Mouse (Mus musculus) E14TG2a.4 (cell line): ENCODE measurements around the gene Gpkow.

ENCODE experiments used
- CTCF ChIP-seq: conservative IDR thresholded peaks from 2 replicates; pipeline ENCODE4 v1.5.1; 2014; ENCODE audit warnings: low read length
- POU5F1 ChIP-seq: IDR thresholded peaks from 2 replicates; pipeline ENCODE4 v1.6.1; 2014; ENCODE audit warnings: low read length, borderline replicate concordance

DNA sequence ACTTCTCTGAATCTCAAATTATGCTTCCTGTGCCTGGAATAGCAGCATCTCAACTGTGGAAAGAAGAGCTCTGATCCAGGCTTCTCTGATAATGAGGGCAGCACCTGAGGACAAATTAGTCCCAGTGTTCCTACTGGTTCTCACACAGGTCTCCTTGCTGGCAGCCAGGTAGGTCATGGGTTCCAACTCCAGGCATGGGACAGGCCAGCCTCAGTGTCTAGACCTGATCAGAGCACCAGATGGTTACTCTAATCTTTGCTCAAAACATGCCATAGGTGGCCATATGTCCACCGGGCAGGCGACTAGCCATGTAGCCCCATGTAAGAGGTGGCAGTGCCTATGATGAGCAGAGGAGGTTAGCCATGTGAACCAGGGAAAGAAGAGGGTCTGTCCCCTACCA, 8.6 kb upstream of the Gpkow start:
- no peak for TF ChIP-seq CTCF
- TF ChIP-seq POU5F1, result no peak
